Mouse (Mus musculus) limb, embryonic 15.5 days (tissue): ENCODE data around the gene Robo3. TPM values are rescaled to one million over a fixed set of nuclear protein-coding genes. Genes with fewer than 3 reads are reported as not detected.
A peak's percentile ranks its signal among the peaks of the same experiment; 100 is the strongest.

Experiments used
- ATAC-seq: fragments of 200-750 bp; cut with Nextera tagmentation; 2 replicates; pipeline ENCODE4 v1.8.0; 2017; ENCODE audit warnings: low read depth, moderate TSS enrichment; ENCODE audit not compliant: insufficient number of reproducible peaks, low FRiP score, low TSS enrichment
- H3K27ac ChIP-seq: fragments of 300-500 bp; sonication (generic); 2 replicates; pipeline ENCODE4 v1.5.1; 2015; ENCODE audit warnings: moderate library complexity, mild to moderate bottlenecking, inconsistent platforms
- H3K27me3 ChIP-seq: fragments of 300-500 bp; sonication (generic); 2 replicates; pipeline ENCODE4 v1.6.1; 2015; ENCODE audit warnings: inconsistent platforms
- H3K36me3 ChIP-seq: fragments of 300-500 bp; sonication (generic); 2 replicates; pipeline ENCODE4 v1.6.1; 2015; ENCODE audit warnings: inconsistent platforms
- H3K4me1 ChIP-seq: fragments of 300-500 bp; sonication (generic); 2 replicates; pipeline ENCODE4 v1.6.1; 2015; ENCODE audit warnings: inconsistent platforms
- H3K4me2 ChIP-seq: fragments of 300-500 bp; sonication (generic); 2 replicates; pipeline ENCODE4 v1.6.1; 2015; ENCODE audit warnings: mild to moderate bottlenecking, inconsistent platforms
- H3K4me3 ChIP-seq: fragments of 300-500 bp; sonication (generic); 2 replicates; pipeline ENCODE4 v1.5.1; 2015; ENCODE audit warnings: mild to moderate bottlenecking, inconsistent platforms
- H3K9ac ChIP-seq: fragments of 300-500 bp; sonication (generic); 2 replicates; pipeline ENCODE4 v1.6.1; 2015; ENCODE audit warnings: inconsistent platforms
- H3K9me3 ChIP-seq: fragments of 300-500 bp; sonication (generic); 2 replicates; pipeline ENCODE4 v1.6.1; 2016; ENCODE audit warnings: inconsistent platforms
- WGBS: fragments of 180-500 bp; shearing (Covaris S2); methylation state at CpG from one replicate; pipeline ENCODE4 v1.1.7; 2015; 5-methylcytosine and 5-hydroxymethylcytosine counted together
- polyA plus RNA-seq: library from polyadenylated mRNA; unstranded; fragments of >200 nt; fragmentation: Nextera tagmentation; extraction: Ambion mirVana; gene quantifications from 2 replicates; pipeline ENCODE4 v1.2.1, GENCODE M21; 2015

The Robo3 gene
- polyA plus RNA-seq, 1 experiment from 2014 or later: 0.12 TPM

DNA sequence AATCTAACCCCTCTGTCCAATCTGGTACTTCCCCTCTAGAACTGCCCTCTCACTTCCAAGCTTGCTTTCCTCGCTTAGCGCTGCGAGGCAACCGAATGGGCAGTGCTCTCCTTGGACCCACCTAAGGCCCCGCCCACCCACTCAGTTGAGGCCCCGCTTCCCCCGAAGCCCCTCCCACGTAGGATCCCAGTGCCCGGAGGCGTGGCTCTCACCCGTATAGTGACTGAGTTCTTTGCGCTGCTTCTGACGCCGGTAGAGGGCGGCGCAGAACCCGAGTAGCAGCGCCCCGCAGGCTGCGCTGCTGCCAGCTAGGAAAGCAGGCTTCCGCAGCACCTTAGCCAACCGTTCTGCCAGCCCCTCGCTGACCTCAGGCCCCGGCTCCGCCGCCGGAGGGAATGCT lies 12.4 kb downstream of the Robo3 start:
- peaks cover 9% of the 10 kb centered on the region for H3K4me1 ChIP-seq
- peak overlapping the region; percentile 30 for H3K4me3 ChIP-seq
- peaks cover 11% of the 10 kb centered on the region; the same call in 1 of the 2 replicates for H3K27me3 ChIP-seq
- H3K27ac ChIP-seq: no peak overlapping the region
- H3K9ac ChIP-seq: no peak overlapping the region
- no peaks in the 10 kb centered on the region for H3K9me3 ChIP-seq
- peak overlapping the region; percentile 53 for H3K4me2 ChIP-seq
- peak; percentile 70 for ATAC-seq
- WGBS: under 1% methylated on average over 27 of the region's 27 CpGs
- no peaks in the 10 kb centered on the region for H3K36me3 ChIP-seq

DNA sequence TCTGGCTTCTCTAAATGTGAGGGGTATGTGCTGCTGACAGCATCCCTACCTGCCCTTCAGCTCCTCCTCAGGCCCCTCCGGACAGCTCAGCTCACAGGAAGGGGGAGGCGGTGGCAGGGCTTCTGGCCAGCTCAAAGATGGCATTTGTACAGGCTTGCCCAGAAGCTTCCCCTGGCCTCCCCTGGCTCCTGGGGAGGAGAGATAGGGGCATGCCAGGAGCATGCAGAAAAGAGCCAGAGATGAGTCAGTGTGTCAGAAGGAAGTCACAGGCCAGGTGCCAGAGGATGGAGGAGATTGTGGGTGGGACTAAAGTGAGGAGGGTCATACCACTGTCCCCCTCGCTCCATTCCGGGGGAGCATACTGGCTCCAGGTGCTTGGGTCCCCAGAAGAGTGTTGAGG lies 14.3 kb downstream of the Robo3 start:
- ATAC-seq: no peak
- Histone ChIP-seq H3K4me2 (no peak overlapping the region), H3K4me3 (no peak overlapping the region), H3K36me3 (no peaks in the 10 kb centered on the region), H3K4me1 (peaks cover 9% of the 10 kb centered on the region), H3K27ac (no peak overlapping the region), H3K9me3 (no peaks in the 10 kb centered on the region), H3K9ac (no peak overlapping the region), H3K27me3 (peaks cover 5% of the 10 kb centered on the region; the same call in 1 of the 2 replicates)
- WGBS: 77% methylated on average over 4 of the region's 4 CpGs

DNA sequence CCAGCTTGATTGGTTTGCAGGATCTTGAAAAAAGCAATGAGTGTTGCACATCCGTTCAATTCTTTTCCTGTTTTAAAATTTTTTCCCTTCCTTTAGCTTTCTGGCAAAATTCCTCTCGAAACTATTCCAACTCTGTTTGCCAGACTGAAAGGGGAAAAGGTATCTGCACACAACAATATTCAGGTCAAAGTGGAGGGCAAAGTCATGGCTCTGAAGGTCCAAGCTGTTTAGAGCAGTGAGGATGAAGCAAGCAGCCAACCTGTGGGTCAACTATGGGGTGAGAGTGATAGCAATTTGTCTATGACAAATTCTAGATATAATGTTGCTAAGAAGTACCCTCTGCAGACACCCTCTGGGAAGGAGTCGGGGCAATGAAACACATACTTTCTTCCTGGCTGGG lies 18.4 kb downstream of the Robo3 start:
- Histone ChIP-seq H3K27ac (no peak overlapping the region), H3K4me3 (no peak overlapping the region), H3K4me2 (no peak overlapping the region), H3K9me3 (no peaks in the 10 kb centered on the region), H3K9ac (no peak overlapping the region), H3K4me1 (no peaks in the 10 kb centered on the region), H3K27me3 (0 out of 2 replicates have a peak, but pooled peaks cover 5% of the 10 kb centered on the region), H3K36me3 (no peaks in the 10 kb centered on the region)
- no peak for ATAC-seq
- 69% methylated on average over 3 of the region's 3 CpGs for WGBS

DNA sequence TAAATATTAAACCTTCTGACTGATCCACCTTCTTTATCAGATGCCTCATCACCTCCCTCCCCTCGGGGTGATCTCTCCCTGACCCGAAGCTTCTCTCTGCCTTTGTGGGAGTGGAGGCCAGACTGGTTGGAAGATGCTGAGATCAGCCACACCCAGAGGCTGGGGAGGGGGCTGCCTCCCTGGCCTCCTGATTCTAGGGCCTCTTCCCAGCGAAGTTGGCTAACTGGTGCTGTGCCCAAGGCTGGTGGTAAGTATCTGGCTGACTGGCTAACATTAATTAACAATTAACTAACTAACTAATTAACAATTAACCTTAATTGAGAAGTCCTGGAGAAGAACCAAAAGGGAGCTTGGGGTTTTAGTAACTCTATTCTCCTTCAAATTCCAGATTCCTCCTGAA lies 20.1 kb downstream of the Robo3 start:
- ATAC-seq: no peak
- Histone ChIP-seq H3K4me3 (no peak overlapping the region), H3K9ac (no peak overlapping the region), H3K36me3 (no peaks in the 10 kb centered on the region), H3K9me3 (no peaks in the 10 kb centered on the region), H3K4me2 (no peak overlapping the region), H3K27me3 (peaks cover 4% of the 10 kb centered on the region; the same call in 1 of the 2 replicates), H3K27ac (no peak overlapping the region), H3K4me1 (peaks cover 3% of the 10 kb centered on the region)
- 50% methylated on average over 3 of the region's 3 CpGs for WGBS

DNA sequence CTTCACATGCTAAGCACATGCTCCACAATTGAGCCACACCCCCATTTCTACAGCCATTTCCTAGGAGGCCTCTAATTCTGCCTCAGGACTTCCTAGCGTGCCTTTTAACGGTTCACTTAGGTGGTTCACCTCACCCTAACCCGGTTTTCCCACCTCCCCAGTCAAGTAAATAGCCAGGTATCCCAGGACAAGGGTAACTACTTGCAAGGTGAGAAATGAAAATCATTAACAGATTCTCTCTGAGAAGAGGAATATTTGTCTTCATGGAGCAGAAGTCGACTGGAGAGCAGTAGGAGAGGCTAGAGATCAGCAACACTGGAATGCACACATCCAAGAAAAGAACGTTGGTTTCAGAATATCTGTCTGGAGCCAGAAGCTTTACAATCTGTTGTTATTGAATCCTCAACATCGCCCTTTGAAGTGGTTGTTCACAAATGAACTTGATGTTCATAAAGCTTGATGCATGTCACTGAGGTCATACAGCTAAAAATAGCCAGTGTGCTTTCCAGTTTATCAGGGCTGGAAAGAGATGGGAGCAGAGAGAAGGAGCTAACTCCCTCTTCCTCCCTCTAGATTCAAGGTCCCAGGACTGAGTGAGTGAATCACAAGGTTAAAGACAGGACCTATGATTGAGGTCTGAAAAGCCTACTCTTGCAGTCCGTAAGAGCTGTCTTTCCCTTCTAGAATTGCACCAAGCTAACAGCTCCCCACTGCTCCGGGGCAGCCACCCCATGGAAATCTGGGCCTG lies 23.2 kb downstream of the Robo3 start:
- H3K9me3 ChIP-seq: no peaks in the 10 kb centered on the region
- no peak overlapping the region for H3K4me2 ChIP-seq
- H3K36me3 ChIP-seq: no peaks in the 10 kb centered on the region
- WGBS: 55% methylated on average over 8 of the region's 8 CpGs
- peaks cover 7% of the 10 kb centered on the region for H3K4me1 ChIP-seq
- H3K4me3 ChIP-seq: no peak overlapping the region
- H3K27ac ChIP-seq: no peak overlapping the region
- no peak for ATAC-seq
- no peak overlapping the region for H3K9ac ChIP-seq
- peaks cover 22% of the 10 kb centered on the region; the same call in 1 of the 2 replicates for H3K27me3 ChIP-seq

DNA sequence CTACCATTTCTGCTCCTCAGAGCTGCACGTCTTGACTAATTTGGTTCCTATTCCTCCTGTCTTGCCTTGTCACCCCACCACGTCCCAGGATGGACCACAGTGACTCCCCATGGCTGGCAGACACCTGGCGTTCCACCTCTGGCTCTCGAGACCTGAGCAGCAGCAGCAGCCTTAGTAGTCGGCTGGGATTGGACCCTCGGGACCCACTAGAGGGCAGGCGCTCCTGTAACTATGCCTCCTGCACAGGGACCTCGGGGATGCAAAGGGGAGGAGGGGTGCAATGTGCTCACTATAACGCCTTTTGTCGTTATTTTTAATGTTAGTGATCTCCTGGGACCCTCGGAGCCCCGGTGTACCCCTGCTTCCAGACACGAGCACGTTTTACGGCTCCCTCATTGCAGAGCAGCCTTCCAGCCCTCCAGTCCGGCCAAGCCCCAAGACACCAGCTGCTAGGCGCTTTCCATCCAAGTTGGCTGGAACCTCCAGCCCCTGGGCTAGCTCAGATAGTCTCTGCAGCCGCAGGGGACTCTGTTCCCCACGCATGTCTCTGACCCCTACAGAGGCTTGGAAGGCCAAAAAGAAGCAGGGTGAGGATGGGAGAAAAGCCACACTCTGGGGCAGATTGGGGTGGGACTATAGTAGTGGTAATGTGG lies 25.1 kb downstream of the Robo3 start:
- whole genome bisulfite sequencing: 10% methylated on average over 19 of the region's 19 CpGs
- no peak overlapping the region for H3K4me2 ChIP-seq

DNA sequence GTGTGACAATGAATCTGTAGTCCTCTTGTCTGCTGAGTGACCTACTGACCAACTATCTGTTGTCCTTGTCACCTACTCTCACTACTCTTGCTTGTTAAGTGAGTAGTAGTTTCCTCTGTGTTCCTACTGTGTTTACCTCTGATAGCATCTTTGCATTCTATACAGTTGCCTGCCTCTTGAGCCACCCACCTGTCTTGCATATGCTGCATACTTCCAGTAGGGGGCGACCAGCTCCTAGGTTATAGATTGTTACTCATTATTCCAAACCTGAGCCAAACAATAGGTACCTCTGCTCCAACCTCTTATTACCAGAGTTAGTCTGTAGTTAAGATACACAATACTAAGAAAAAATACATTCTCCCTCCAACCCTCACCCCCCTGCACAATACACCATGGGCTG lies 26.7 kb downstream of the Robo3 start:
- Histone ChIP-seq H3K4me1 (peaks cover 7% of the 10 kb centered on the region), H3K27me3 (peaks cover 22% of the 10 kb centered on the region; the same call in 1 of the 2 replicates), H3K9ac (no peak overlapping the region), H3K4me2 (no peak overlapping the region), H3K36me3 (no peaks in the 10 kb centered on the region), H3K4me3 (no peak overlapping the region), H3K27ac (no peak overlapping the region), H3K9me3 (no peaks in the 10 kb centered on the region)
- ATAC-seq: no peak
- 0% methylated on average over 1 of the region's 1 CpGs for WGBS

More for the DNA sequence above, 25.1 kb downstream of the Robo3 start:
- Histone ChIP-seq H3K9me3 (no peaks in the 10 kb centered on the region), H3K27ac (no peak overlapping the region), H3K27me3 (peaks cover 22% of the 10 kb centered on the region; the same call in 1 of the 2 replicates), H3K36me3 (no peaks in the 10 kb centered on the region), H3K4me3 (no peak overlapping the region), H3K4me1 (peaks cover 7% of the 10 kb centered on the region), H3K9ac (no peak overlapping the region)
- ATAC-seq: no peak

DNA sequence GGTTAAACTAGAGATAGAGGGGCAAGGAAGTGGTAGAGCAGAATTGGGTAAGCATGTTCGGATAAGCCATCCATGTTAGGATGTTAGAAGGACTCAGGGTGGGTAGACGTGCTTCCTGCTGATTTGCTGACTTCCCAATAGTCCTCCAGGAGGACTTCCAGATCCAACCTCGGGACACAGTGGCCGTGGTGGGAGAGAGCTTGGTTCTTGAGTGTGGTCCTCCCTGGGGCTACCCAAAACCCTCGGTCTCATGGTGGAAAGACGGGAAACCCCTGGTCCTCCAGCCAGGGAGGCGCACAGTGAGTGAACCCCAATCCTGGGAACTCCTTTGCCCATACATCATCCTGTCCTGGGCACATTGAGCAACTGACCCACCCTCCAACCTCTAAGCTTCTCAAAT lies 30.0 kb downstream of the Robo3 start:
- WGBS: 89% methylated on average over 7 of the region's 7 CpGs
- H3K4me1 ChIP-seq: peaks cover 4% of the 10 kb centered on the region
- H3K9ac ChIP-seq: no peak overlapping the region
- ATAC-seq: no peak
- no peaks in the 10 kb centered on the region for H3K9me3 ChIP-seq
- H3K36me3 ChIP-seq: no peaks in the 10 kb centered on the region
- H3K27me3 ChIP-seq: peaks cover 18% of the 10 kb centered on the region; the same call in 1 of the 2 replicates
- H3K4me3 ChIP-seq: 0 out of 2 replicates have a peak overlapping the region, but pooled peaks have one; percentile 9
- no peak overlapping the region for H3K27ac ChIP-seq
- no peak overlapping the region for H3K4me2 ChIP-seq

DNA sequence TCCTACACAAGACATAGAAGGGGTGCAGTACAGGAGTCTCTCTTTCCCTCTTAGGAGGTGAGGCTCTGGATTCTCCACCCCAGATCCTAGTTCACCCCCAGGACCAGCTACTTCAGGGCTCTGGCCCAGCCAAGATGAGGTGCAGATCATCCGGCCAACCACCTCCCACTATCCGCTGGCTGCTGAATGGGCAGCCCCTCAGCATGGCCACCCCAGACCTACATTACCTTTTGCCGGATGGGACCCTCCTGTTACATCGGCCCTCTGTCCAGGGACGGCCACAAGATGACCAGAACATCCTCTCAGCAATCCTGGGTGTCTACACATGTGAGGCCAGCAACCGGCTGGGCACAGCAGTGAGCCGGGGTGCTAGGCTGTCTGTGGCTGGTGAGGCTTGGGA lies 30.5 kb downstream of the Robo3 start:
- Histone ChIP-seq H3K27ac (no peak overlapping the region), H3K36me3 (no peaks in the 10 kb centered on the region), H3K27me3 (peaks cover 13% of the 10 kb centered on the region; the same call in 1 of the 2 replicates), H3K9ac (no peak overlapping the region), H3K4me1 (no peaks in the 10 kb centered on the region), H3K4me3 (peak overlapping the region; percentile 9; the same call in 1 of the 2 replicates), H3K9me3 (no peaks in the 10 kb centered on the region), H3K4me2 (no peak overlapping the region)
- WGBS: 84% methylated on average over 7 of the region's 7 CpGs
- no peak for ATAC-seq

DNA sequence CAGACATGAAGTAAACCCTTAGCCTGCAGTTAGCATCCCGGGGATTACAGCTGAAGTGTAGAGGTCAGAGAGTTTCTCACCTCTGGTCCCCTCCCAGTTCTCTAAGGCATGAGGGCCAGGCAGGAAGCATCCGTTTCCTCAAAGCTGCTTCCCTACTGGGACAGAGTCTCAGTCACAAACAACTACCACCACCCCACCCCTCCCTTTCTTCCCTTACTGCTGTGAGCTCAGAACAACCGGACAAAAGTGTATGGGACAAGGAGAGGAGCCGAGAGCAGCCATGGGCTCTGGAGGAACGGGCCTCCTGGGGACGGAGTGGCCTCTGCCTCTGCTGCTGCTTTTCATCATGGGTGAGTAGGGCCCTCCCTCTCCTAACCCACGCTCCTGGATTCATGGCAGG lies 31.2 kb downstream of the Robo3 start, which contains the start of gene Robo4:
Gene Robo4, plus strand, starts transcription at position 96 of the 400 bp plus-strand sequence.
- Histone ChIP-seq H3K27ac (peak within 1 kb of the TSS; percentile 22; the same call in 1 of the 2 replicates), H3K9me3 (no peaks in the 10 kb centered on the region), H3K36me3 (no peaks in the 10 kb centered on the region), H3K4me3 (peak within 1 kb of the TSS; percentile 9; the same call in 1 of the 2 replicates), H3K4me1 (no peaks in the 10 kb centered on the region), H3K4me2 (no peak within 1 kb of the TSS), H3K27me3 (0 out of 2 replicates have a peak, but pooled peaks cover 10% of the 10 kb centered on the region), H3K9ac (no peak within 1 kb of the TSS)
- no peak for ATAC-seq
- WGBS: 17% methylated on average over 7 of the region's 7 CpGs

DNA sequence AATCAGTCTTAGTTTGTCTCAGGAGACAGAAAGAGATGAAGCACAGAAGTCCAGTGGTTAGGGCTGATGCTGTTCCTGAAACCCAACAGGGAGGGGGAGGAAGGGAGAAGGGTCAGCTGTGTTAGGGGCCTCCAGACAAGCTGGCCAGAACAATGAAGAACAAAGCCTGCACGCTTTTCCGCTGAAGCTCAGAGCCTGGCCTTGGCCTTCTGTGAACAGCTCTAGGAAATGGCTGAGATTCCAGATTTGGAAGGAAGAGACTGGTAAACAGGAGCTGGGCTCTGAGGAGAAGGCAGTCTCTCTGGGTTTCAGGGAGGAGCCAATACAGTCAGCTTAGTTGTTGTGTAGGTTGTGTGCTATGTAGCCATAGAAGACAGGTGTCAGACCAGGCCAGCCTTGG lies 32.5 kb downstream of the Robo3 start:
- no peak overlapping the region for H3K4me2 ChIP-seq
- H3K4me3 ChIP-seq: no peak overlapping the region
- ATAC-seq: no peak
- WGBS: 82% methylated on average over 2 of the region's 2 CpGs
- no peaks in the 10 kb centered on the region for H3K4me1 ChIP-seq
- 0 out of 2 replicates have a peak, but pooled peaks cover 4% of the 10 kb centered on the region for H3K27me3 ChIP-seq
- H3K27ac ChIP-seq: no peak overlapping the region
- no peaks in the 10 kb centered on the region for H3K9me3 ChIP-seq
- H3K36me3 ChIP-seq: no peaks in the 10 kb centered on the region
- H3K9ac ChIP-seq: no peak overlapping the region
